Mouse (Mus musculus): ENCODE data around the gene Polr3h. TPM values are rescaled to one million over a fixed set of nuclear protein-coding genes. Genes with fewer than 3 reads are reported as not detected.
A peak's percentile ranks its signal among the peaks of the same experiment; 100 is the strongest.

The Polr3h gene
- polyA plus RNA-seq, 1 experiment from 2014 or later: 57.0 TPM

DNA sequence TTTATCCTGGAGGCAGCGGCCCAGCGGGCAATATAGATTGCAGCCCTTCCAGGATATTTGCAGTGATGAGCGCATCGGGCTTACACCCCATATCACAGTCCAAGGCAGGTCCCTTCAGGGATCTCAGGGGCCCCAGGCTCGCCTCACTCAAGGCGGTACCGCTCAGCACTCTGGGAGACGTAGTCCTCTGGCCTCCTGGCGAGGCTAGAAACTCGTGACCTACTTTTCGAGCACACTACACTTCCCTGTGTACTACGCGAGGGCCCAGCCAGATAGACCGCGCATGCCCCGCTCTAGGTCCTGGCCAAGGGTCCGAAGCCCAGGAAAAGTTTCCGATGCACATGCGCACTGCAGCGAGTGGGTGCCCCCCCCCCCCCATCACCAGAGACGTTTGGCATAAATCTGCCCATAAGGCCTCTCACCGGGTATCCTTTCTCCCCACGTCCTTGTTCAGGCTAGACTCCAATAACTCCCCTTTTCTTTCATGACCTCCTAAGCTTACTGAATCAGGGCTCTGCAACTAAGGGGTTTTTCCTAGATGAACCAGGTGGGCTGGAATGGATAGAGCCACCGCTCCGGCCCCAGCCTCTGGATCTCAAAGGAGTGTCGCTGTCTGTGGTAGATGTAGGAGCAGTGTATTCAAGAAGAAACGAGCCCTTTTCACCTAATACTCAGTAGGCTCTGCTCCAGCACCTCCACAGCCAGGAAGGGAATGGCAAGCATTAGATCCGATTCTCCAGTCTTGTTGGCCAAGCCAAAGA, 69.8 kb downstream of the Polr3h start:
- DNase-seq (peak; percentile 87), ATAC-seq (peak; percentile 75)
- Histone ChIP-seq H3K9ac (replicated peaks) (peak overlapping the region; percentile 93), H3K27me3 (ENCODE audit: insufficient read depth, low read length) (no peaks in the 10 kb centered on the region), H3K9me3 (ENCODE audit: low read length) (no peaks in the 10 kb centered on the region), H3K4me2 (ENCODE audit: low read depth, low read length) (peak overlapping the region; percentile 89), H3K4me3 (ENCODE audit: low read depth, low read length) (peak overlapping the region; percentile 97), H3K4me1 (ENCODE audit: insufficient read depth) (peaks cover 22% of the 10 kb centered on the region), H3K27ac (ENCODE audit: low read depth) (peak overlapping the region; percentile 97), H3K36me3 (replicated peaks; ENCODE audit: insufficient read depth, low read length) (peaks cover 12% of the 10 kb centered on the region)
- WGBS (ENCODE audit: insufficient replicate concordance): under 1% methylated on average over 28 of the region's 28 CpGs
- TF ChIP-seq EP300 (IDR thresholded peaks at IDR 0.05; ENCODE audit: low read depth) (peak; percentile 37; the same call in 1 of the 2 replicates), CTCF (IDR thresholded peaks at IDR 0.05; ENCODE audit: low read depth) (no peak)

DNA sequence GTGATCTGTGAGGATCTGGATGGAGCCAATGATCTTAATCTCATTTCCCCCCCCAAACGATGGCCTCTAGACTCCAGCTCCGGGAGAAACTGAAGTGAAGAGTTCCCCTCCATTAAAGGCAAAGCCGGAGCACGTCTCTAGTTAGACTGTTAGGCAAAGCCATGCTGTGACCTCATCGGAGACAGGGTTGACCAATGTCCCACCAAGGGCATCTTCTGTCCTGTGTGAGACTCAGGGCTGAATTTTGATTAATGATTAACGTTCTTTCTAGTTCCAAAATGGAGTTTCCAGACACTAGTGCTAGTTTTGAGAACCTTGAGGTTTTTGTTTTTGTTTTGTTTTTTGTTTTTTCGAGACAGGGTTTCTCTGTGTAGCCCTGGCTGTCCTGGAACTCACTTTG, 73.0 kb downstream of the Polr3h start:
- Histone ChIP-seq H3K9ac (replicated peaks) (peak overlapping the region; percentile 45; the same call in 1 of the 2 replicates), H3K27ac (ENCODE audit: low read depth) (peak overlapping the region; percentile 82), H3K9me3 (ENCODE audit: low read length) (no peaks in the 10 kb centered on the region), H3K36me3 (replicated peaks; ENCODE audit: insufficient read depth, low read length) (peaks cover 37% of the 10 kb centered on the region), H3K4me2 (ENCODE audit: low read depth, low read length) (peak overlapping the region; percentile 37), H3K27me3 (ENCODE audit: insufficient read depth, low read length) (no peaks in the 10 kb centered on the region), H3K4me3 (ENCODE audit: low read depth, low read length) (no peak overlapping the region), H3K4me1 (ENCODE audit: insufficient read depth) (peaks cover 9% of the 10 kb centered on the region)
- ATAC-seq: peak; percentile 57
- WGBS (ENCODE audit: insufficient replicate concordance): 70% methylated on average over 7 of the region's 7 CpGs
- DNase-seq: no peak
- TF ChIP-seq EP300 (IDR thresholded peaks at IDR 0.05; ENCODE audit: low read depth) (no peak), CTCF (IDR thresholded peaks at IDR 0.05; ENCODE audit: low read depth) (no peak)

DNA sequence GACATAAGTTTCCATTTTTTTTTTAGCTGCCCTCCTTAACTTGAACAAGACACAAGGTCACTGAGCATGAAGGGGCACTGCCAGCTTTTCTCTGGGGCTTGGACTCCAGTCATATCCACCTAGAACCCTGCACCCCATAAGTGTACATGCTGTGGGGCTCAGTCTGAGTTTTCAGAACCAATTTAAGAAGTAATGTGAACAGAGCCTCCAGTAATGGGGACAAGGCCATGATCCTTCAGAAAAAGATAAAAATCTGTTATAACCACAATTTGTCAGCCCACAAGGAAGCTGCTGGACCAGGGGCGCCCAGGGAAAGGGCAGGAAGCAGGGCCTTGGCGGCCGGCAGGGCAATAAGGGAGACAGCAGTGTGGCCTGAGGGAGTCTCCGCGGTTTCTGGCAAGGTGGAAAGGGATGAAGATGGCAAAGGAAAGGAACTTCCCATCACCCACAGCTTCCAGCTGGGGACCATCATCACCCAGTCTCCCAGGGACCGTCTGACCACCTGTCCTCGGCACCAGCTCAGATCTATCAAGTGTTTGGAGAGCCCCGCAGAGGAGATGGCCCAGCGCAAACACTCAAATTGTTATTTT, 73.5 kb downstream of the Polr3h start:
- no peak for ATAC-seq
- Histone ChIP-seq H3K27me3 (ENCODE audit: insufficient read depth, low read length) (no peaks in the 10 kb centered on the region), H3K4me1 (ENCODE audit: insufficient read depth) (peaks cover 9% of the 10 kb centered on the region), H3K4me2 (ENCODE audit: low read depth, low read length) (peak overlapping the region; percentile 37), H3K4me3 (ENCODE audit: low read depth, low read length) (no peak overlapping the region), H3K9ac (replicated peaks) (peak overlapping the region; percentile 45; the same call in 1 of the 2 replicates), H3K36me3 (replicated peaks; ENCODE audit: insufficient read depth, low read length) (peaks cover 37% of the 10 kb centered on the region), H3K27ac (ENCODE audit: low read depth) (peak overlapping the region; percentile 82), H3K9me3 (ENCODE audit: low read length) (no peaks in the 10 kb centered on the region)
- TF ChIP-seq CTCF (IDR thresholded peaks at IDR 0.05; ENCODE audit: low read depth) (no peak), EP300 (IDR thresholded peaks at IDR 0.05; ENCODE audit: low read depth) (no peak)
- WGBS (ENCODE audit: insufficient replicate concordance): 70% methylated on average over 9 of the region's 9 CpGs
- DNase-seq: no peak

DNA sequence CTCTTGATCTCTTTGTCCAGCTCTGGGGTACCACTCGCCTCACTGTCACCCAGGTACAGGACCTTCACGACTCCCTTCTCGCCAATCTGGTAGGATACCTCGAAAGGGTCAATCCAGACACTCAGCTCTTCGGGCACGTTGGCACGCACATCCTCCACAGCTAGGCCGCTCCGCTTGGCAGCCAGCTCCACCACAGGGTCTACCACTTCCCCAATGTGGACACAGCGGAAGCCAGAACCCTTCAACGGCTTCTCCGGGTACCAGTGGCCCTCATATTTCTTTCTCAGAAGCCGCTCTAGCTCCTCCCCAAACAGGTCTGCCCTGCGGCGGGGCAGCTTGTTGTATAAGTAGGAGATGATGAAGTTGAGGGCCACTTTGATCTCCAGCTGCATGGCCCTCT, 74.7 kb downstream of the Polr3h start:
- Histone ChIP-seq H3K4me2 (ENCODE audit: low read depth, low read length) (no peak overlapping the region), H3K4me1 (ENCODE audit: insufficient read depth) (peaks cover 9% of the 10 kb centered on the region), H3K27ac (ENCODE audit: low read depth) (peak overlapping the region; percentile 14; the same call in 1 of the 2 replicates), H3K9ac (replicated peaks) (no peak overlapping the region), H3K36me3 (replicated peaks; ENCODE audit: insufficient read depth, low read length) (peaks cover 37% of the 10 kb centered on the region), H3K4me3 (ENCODE audit: low read depth, low read length) (no peak overlapping the region), H3K27me3 (ENCODE audit: insufficient read depth, low read length) (no peaks in the 10 kb centered on the region), H3K9me3 (ENCODE audit: low read length) (no peaks in the 10 kb centered on the region)
- 84% methylated on average over 15 of the region's 15 CpGs for WGBS (ENCODE audit: insufficient replicate concordance)
- no peak for ATAC-seq
- DNase-seq: no peak
- TF ChIP-seq CTCF (IDR thresholded peaks at IDR 0.05; ENCODE audit: low read depth): no peak
- TF ChIP-seq EP300 (IDR thresholded peaks at IDR 0.05; ENCODE audit: low read depth): no peak

DNA sequence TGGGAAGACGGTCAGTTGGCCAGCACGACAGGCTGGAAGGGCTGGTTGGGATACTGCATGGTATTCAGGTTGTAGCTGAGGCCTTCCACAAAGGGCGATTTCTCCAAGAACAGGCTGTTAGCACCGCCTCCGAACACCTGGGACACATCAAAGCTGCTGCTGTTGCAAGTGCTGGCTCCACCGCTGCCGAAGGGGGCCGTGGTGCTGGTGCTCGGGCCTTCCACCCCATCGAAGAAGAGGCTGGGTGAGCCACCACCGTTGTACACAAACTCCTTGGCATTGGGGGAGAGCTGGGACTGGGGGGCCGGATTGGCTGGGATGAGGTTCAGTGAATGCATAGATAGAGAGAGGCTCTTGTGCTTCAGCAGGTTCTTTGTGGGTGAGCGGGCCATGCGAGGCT, 75.3 kb downstream of the Polr3h start:
- no peak for DNase-seq
- no peak overlapping the region for H3K4me2 ChIP-seq (ENCODE audit: low read depth, low read length)
- H3K36me3 ChIP-seq (replicated peaks; ENCODE audit: insufficient read depth, low read length): peaks cover 37% of the 10 kb centered on the region
- H3K4me1 ChIP-seq (ENCODE audit: insufficient read depth): peaks cover 7% of the 10 kb centered on the region
- no peaks in the 10 kb centered on the region for H3K27me3 ChIP-seq (ENCODE audit: insufficient read depth, low read length)
- WGBS (ENCODE audit: insufficient replicate concordance): 80% methylated on average over 14 of the region's 14 CpGs
- no peak overlapping the region for H3K9ac ChIP-seq (replicated peaks)
- no peak overlapping the region for H3K27ac ChIP-seq (ENCODE audit: low read depth)
- no peaks in the 10 kb centered on the region for H3K9me3 ChIP-seq (ENCODE audit: low read length)
- TF ChIP-seq EP300 (IDR thresholded peaks at IDR 0.05; ENCODE audit: low read depth): no peak
- no peak for TF ChIP-seq CTCF (IDR thresholded peaks at IDR 0.05; ENCODE audit: low read depth)
- no peak overlapping the region for H3K4me3 ChIP-seq (ENCODE audit: low read depth, low read length)
- ATAC-seq: no peak

DNA sequence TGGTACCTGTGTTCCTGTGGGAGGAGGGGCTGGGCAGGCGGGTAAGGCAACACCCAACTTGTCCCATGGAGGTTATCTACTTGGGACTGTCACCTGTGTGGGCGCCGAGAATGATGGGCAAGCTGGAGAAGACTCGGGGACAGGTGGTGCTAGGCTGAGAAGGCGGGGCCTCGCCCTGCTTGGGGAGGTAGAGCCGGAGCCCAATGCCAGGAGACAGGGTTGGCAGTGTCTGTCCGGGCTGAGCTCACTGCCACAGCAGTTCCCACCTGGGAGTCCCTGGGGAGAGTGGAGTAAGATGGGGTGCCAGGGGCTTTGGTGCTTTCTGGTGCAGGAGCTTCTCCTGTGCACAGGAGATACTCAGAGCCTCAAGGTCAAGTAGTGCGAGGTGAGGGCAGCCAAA, 76.9 kb downstream of the Polr3h start:
- Histone ChIP-seq H3K9ac (replicated peaks) (no peak overlapping the region), H3K27me3 (ENCODE audit: insufficient read depth, low read length) (no peaks in the 10 kb centered on the region), H3K4me2 (ENCODE audit: low read depth, low read length) (no peak overlapping the region), H3K9me3 (ENCODE audit: low read length) (no peaks in the 10 kb centered on the region), H3K4me1 (ENCODE audit: insufficient read depth) (peaks cover 6% of the 10 kb centered on the region; the same call in 1 of the 2 replicates), H3K4me3 (ENCODE audit: low read depth, low read length) (no peak overlapping the region), H3K27ac (ENCODE audit: low read depth) (no peak overlapping the region), H3K36me3 (replicated peaks; ENCODE audit: insufficient read depth, low read length) (peaks cover 36% of the 10 kb centered on the region)
- TF ChIP-seq EP300 (IDR thresholded peaks at IDR 0.05; ENCODE audit: low read depth): no peak
- TF ChIP-seq CTCF (IDR thresholded peaks at IDR 0.05; ENCODE audit: low read depth): no peak
- DNase-seq (no peak), ATAC-seq (no peak)
- WGBS (ENCODE audit: insufficient replicate concordance): 84% methylated on average over 9 of the region's 9 CpGs
